ENCODE assay signal across 29 mouse cellular contexts in the genomic region with DNA sequence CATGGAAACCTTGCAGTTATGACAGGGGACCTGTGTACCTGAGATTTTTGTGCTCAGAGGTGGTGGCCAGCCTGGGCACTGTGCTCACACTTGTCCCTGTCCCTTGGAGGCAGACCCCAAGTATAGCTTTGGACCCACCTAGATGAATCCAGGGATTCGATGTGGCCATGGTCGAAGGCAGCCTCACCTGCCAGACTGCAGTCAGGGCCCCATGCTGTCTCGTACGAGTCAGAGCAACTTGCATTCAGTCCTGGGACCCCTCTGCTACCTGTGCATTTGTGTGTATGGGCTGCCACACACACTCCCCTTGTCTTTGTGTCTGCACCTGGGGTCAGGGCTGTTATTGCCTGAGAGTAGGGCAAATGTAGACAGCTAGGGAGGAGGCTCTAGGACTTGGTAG. TPM values are rescaled to one million over a fixed set of nuclear protein-coding genes. Genes with fewer than 3 reads are reported as not detected.
"Had no signal": no experiment of that assay in that cellular context is flagged by ENCODE, and none has a peak within 500 bp of the region (broad histone marks: within the 10 kb centered on the region; RNA-seq: fewer than 3 reads in every experiment).

No protein-coding gene starts in this region.

- H3K4me2 ChIP-seq: embryonic facial prominence, embryonic 12.5 days; embryonic facial prominence, embryonic 13.5 days; embryonic facial prominence, embryonic 15.5 days; forebrain, embryonic 12.5 days; forebrain, embryonic 13.5 days; forebrain, embryonic 15.5 days had no signal

- H3K4me3 ChIP-seq: embryonic facial prominence, embryonic 10.5 days; embryonic facial prominence, embryonic 12.5 days; embryonic facial prominence, embryonic 13.5 days; embryonic facial prominence, embryonic 15.5 days; erythroblast, embryonic 14.5 days; forebrain, embryonic 10.5 days; forebrain, embryonic 12.5 days; forebrain, embryonic 13.5 days; forebrain, embryonic 15.5 days; gastrocnemius, adult 2 months; heart, adult 2 months had no signal

- H3K27ac ChIP-seq: embryonic facial prominence, embryonic 10.5 days; embryonic facial prominence, embryonic 12.5 days; embryonic facial prominence, embryonic 13.5 days; embryonic facial prominence, embryonic 15.5 days; forebrain, embryonic 10.5 days; forebrain, embryonic 12.5 days; forebrain, embryonic 13.5 days; forebrain, embryonic 15.5 days; heart, adult 2 months had no signal

- H3K36me3 ChIP-seq: embryonic facial prominence, embryonic 10.5 days; forebrain, embryonic 10.5 days had no signal

- DNase-seq: cerebellum, adult 2 months; cerebellum, adult 8-10 months; cerebellum, adult 9-10 months; cerebellum, adult 9-11 months; cerebellum, postnatal 10 days; cerebellum, postnatal 14 days; cerebellum, postnatal 25 days; cerebellum, postnatal 36 days; embryo, embryonic 11 days; forebrain, postnatal 0 days; gastrocnemius, adult 2 months; gastrocnemius, postnatal 10 days; gastrocnemius, postnatal 14 days; gastrocnemius, postnatal 25 days; gastrocnemius, postnatal 36 days; heart, adult 11 months; heart, adult 18-20 months; heart, adult 2 months had no signal

- H3K27me3 ChIP-seq: embryonic facial prominence, embryonic 13.5 days; embryonic facial prominence, embryonic 15.5 days; forebrain, embryonic 13.5 days; forebrain, embryonic 15.5 days had no signal

RNA-seq across cellular contexts. Expression of gene Ppara, which starts 39.5 kb away (rescaled TPM):
- total RNA-seq: common myeloid progenitor, adult 5-6 weeks; granulocyte monocyte progenitor cell, adult 5-6 weeks had no signal
- polyA plus RNA-seq: erythroblast, embryonic 14.5 days had no signal
